Mouse (Mus musculus) neural tube, embryonic 15.5 days (tissue): Measurements from ENCODE around the gene Rpgrip1. TPM values are rescaled to one million over a fixed set of nuclear protein-coding genes. Genes with fewer than 3 reads are reported as not detected.

ENCODE experiments used
- ATAC-seq: fragments of 200-750 bp; cut with Nextera tagmentation; 2 replicates; pipeline ENCODE4 v1.8.0; 2017; ENCODE audit warnings: mild to moderate bottlenecking, moderate TSS enrichment, moderate library complexity; ENCODE audit not compliant: low FRiP score
- H3K27ac ChIP-seq: fragments of 300-500 bp; sonication (generic); replicated peaks from 2 replicates; pipeline ENCODE4 v1.5.1; 2015; ENCODE audit warnings: mild to moderate bottlenecking, inconsistent platforms
- H3K27me3 ChIP-seq: fragments of 300-500 bp; sonication (generic); replicated peaks from 2 replicates; pipeline ENCODE4 v1.6.1; 2015; ENCODE audit warnings: inconsistent platforms
- H3K36me3 ChIP-seq: fragments of 300-500 bp; sonication (generic); 2 replicates; pipeline ENCODE4 v1.6.1; 2015; ENCODE audit warnings: inconsistent platforms
- H3K4me1 ChIP-seq: fragments of 300-500 bp; sonication (generic); 2 replicates; pipeline ENCODE4 v1.6.1; 2015; ENCODE audit warnings: inconsistent platforms
- H3K4me2 ChIP-seq: fragments of 300-500 bp; sonication (generic); 2 replicates; pipeline ENCODE4 v1.6.1; 2015; ENCODE audit warnings: inconsistent platforms, mild to moderate bottlenecking, moderate library complexity
- H3K4me3 ChIP-seq: fragments of 300-500 bp; sonication (generic); replicated peaks from 2 replicates; pipeline ENCODE4 v1.5.1; 2015; ENCODE audit warnings: mild to moderate bottlenecking, inconsistent platforms
- H3K9ac ChIP-seq: fragments of 300-500 bp; sonication (generic); replicated peaks from 2 replicates; pipeline ENCODE4 v1.6.1; 2015; ENCODE audit warnings: mild to moderate bottlenecking, inconsistent platforms
- H3K9me3 ChIP-seq: fragments of 300-500 bp; sonication (generic); replicated peaks from 2 replicates; pipeline ENCODE4 v1.6.1; 2016; ENCODE audit warnings: inconsistent platforms
- WGBS: fragments of 180-500 bp; shearing (Covaris S2); methylation state at CpG from one replicate; pipeline ENCODE4 v1.1.7; 2015; ENCODE audit warnings: mixed read lengths; 5-methylcytosine and 5-hydroxymethylcytosine counted together
- polyA plus RNA-seq: library from polyadenylated mRNA; unstranded; fragments of >200 nt; fragmentation: Nextera tagmentation; extraction: Ambion mirVana; gene quantifications from 2 replicates; pipeline ENCODE4 v1.2.1, GENCODE M21; 2015

The Rpgrip1 gene
- polyA plus RNA-seq, 1 experiment from 2014 or later: 42.6 TPM

DNA sequence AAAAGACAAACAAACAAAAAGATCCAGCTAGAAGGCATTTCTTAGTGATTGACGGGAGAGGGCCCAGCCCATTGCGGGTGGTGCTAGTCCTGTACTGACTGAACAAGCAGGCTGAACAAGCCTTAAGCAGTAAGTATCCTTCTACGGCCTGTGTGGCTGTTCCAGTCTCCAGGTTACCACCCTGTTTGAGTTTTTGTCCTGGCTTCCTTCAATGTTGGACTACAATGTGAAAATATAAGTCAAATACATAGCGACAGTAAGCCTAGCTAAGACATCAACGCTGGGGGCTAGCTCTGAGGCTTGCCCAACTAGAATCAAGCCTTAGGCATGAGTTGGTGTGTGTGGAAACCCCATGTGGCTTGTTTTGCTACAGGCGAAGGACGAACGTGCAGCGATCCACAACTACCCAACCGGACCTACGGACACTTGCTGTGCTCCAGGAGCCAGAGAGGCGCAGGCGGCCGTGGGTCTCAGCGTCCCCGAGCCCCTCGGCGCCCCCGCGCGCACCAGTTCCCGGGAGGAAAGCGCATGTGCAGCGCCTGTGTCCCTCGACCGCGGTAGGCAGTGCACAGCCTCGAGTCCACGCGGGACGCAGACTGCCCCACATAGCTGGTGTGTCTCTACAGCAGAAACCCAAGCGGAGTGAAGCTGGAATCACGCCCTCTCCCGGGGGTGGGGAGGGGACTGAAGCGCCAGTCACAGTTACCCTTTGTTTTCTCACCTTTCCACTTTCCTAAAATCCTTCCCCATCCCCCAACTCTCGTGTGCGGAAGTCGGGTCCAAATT lies 8.5 kb downstream of the Rpgrip1 start:
- peak overlapping the region; percentile 83 for H3K27ac ChIP-seq
- H3K4me3 ChIP-seq: peak overlapping the region; percentile 53
- H3K9me3 ChIP-seq: no peaks in the 10 kb centered on the region
- peak overlapping the region; percentile 71 for H3K9ac ChIP-seq
- H3K4me1 ChIP-seq: peaks cover 14% of the 10 kb centered on the region
- H3K27me3 ChIP-seq: peaks cover 3% of the 10 kb centered on the region; the same call in 1 of the 2 replicates
- ATAC-seq: peak; percentile 88
- under 1% methylated on average over 38 of the region's 38 CpGs for WGBS
- no peaks in the 10 kb centered on the region for H3K36me3 ChIP-seq
- peak overlapping the region; percentile 86 for H3K4me2 ChIP-seq

DNA sequence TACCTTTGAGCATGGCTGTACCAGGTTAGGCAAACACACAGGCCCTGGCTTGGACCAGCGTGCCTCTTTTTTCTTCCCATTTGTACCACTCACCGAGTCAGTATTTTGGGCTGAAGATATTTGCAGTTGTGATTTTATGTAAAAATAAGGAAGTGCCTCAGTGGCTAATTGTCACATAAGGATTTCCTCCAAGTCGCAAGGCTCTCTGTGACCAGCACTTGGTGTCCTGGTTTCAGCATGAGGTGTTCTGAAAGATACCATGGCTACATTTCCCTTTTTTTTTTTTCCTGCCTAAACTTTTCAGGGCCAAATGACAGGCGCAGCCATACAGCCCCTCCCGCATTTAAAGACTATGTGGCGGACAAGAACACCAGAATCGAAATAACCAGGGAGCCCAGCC lies 9.7 kb downstream of the Rpgrip1 start:
- Histone ChIP-seq H3K36me3 (no peaks in the 10 kb centered on the region), H3K4me3 (peak overlapping the region; percentile 53), H3K4me1 (peaks cover 14% of the 10 kb centered on the region), H3K9ac (peak overlapping the region; percentile 71; the same call in 1 of the 2 replicates), H3K4me2 (peak overlapping the region; percentile 86), H3K9me3 (no peaks in the 10 kb centered on the region), H3K27me3 (peaks cover 3% of the 10 kb centered on the region; the same call in 1 of the 2 replicates), H3K27ac (0 out of 2 replicates have a peak overlapping the region, but pooled peaks have one; percentile 83)
- WGBS: 66% methylated on average over 7 of the region's 7 CpGs
- ATAC-seq: no peak

DNA sequence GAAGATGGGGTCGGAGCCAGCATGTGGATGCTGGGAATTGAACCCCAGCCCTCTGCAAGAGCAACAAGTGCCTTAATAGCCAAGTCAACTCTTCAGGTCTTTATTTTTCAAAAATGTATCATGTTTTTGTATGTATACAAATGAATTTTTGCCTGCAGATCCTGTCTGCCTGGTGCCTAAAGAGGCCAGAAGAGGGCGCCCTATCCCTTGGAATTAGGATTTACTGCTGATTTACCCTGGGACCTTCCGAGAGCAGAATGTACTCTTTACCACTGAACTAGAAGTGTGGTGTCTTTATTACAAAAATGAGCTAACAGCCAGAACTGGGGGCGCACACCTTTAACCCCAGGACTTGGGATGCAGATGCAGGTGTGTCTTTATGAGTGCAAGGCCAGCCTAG lies 13.4 kb downstream of the Rpgrip1 start:
- Histone ChIP-seq H3K4me2 (no peak overlapping the region), H3K4me3 (no peak overlapping the region), H3K4me1 (peaks cover 8% of the 10 kb centered on the region), H3K9me3 (no peaks in the 10 kb centered on the region), H3K27ac (no peak overlapping the region), H3K27me3 (peaks cover 3% of the 10 kb centered on the region; the same call in 1 of the 2 replicates), H3K36me3 (no peaks in the 10 kb centered on the region), H3K9ac (no peak overlapping the region)
- 25% methylated on average over 4 of the region's 4 CpGs for WGBS
- ATAC-seq: no peak

DNA sequence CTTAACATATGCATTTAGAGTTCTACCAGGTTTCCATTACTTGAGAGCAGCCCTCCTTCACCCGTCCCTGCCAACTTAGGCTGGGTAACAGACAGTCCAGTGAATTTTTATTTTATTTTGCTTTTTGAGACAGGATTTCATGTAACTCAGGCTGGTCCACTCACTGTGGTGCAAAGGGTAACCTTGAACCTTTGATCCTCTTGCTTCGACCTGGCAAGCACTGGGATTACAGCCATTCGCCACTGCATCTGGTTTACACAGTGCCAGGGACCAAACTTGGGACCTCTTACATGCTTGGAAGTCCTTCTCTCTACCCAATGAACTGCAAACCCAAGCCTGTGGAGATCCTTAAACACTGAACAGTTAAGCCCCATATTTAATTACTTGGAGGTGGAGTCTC lies 14.1 kb downstream of the Rpgrip1 start:
- Histone ChIP-seq H3K27me3 (peaks cover 3% of the 10 kb centered on the region; the same call in 1 of the 2 replicates), H3K9me3 (no peaks in the 10 kb centered on the region), H3K36me3 (no peaks in the 10 kb centered on the region), H3K4me3 (no peak overlapping the region), H3K9ac (no peak overlapping the region), H3K4me1 (peaks cover 4% of the 10 kb centered on the region), H3K4me2 (no peak overlapping the region), H3K27ac (no peak overlapping the region)
- ATAC-seq: no peak
- WGBS: 96% methylated on average over 3 of the region's 3 CpGs

DNA sequence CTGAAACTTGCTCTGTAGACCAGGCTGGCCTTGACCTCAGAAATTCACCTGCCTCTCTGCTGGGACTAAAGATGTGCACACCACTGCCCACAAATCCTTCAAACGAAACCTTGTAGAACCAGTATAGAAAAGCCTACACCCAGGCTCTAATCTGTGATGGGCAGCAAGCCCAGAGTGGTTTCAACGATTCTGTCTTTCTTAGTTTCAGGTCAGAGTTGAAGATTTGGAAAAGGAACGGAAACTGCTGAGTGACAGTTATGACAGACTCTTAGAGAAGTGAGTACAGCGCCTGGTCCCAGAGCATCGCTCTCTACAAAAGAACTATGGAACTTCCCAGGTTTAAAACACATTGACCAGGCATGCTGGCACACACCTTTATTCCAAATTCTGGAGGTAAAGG lies 23.1 kb downstream of the Rpgrip1 start:
- H3K4me2 ChIP-seq: no peak overlapping the region
- no peaks in the 10 kb centered on the region for H3K9me3 ChIP-seq
- 88% methylated on average over 5 of the region's 5 CpGs for WGBS
- H3K27ac ChIP-seq: no peak overlapping the region
- no peak for ATAC-seq
- H3K4me1 ChIP-seq: no peaks in the 10 kb centered on the region
- no peaks in the 10 kb centered on the region for H3K36me3 ChIP-seq
- H3K4me3 ChIP-seq: no peak overlapping the region
- no peaks in the 10 kb centered on the region for H3K27me3 ChIP-seq
- no peak overlapping the region for H3K9ac ChIP-seq

DNA sequence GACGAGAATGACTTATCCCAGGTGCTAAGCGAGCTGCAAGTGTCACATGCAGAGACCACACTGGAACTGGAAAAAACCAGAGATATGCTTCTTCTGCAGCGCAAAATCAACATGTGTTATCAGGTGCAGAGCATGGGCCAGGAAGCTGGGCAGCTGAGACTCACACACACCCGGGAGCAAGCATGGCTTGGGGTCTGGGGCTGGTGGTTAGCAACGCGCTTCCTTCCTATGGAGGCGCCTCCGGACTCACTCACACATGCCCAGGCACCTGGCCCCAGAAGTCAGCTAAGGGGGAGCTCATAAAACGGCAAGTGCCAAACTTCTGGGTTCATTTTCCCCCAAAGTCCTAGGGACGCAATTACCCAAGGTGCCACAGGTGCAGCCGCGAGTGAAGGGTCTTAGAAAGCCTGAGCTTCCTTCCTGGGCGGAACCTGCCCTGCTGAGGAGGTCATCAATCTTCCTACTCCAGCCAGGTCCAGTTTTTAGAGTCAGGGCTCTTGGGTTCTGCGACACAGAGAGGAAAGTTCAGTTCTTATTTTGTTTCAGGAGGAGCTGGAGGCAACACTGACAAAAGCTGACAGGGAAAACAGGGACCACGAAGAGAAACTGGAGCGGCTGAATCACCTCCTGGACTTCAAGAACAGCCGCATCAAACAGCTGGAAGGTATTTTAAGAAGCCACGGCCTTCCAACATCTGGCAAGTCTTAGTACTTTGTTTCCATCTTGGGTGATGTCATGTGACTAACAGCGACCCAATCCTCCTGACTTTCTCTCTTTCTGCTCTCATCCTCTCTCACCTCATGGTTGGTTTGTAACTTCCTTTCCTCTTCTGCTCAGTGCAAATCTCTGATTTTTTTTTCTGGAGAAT lies 30.3 kb downstream of the Rpgrip1 start:
- peak overlapping the region; percentile 21; the same call in 1 of the 2 replicates for H3K4me2 ChIP-seq
- H3K9ac ChIP-seq: no peak overlapping the region
- H3K4me1 ChIP-seq: no peaks in the 10 kb centered on the region
- no peaks in the 10 kb centered on the region for H3K36me3 ChIP-seq
- H3K9me3 ChIP-seq: no peaks in the 10 kb centered on the region
- no peaks in the 10 kb centered on the region for H3K27me3 ChIP-seq
- H3K27ac ChIP-seq: no peak overlapping the region
- ATAC-seq: no peak
- H3K4me3 ChIP-seq: no peak overlapping the region
- 56% methylated on average over 19 of the region's 19 CpGs for WGBS

DNA sequence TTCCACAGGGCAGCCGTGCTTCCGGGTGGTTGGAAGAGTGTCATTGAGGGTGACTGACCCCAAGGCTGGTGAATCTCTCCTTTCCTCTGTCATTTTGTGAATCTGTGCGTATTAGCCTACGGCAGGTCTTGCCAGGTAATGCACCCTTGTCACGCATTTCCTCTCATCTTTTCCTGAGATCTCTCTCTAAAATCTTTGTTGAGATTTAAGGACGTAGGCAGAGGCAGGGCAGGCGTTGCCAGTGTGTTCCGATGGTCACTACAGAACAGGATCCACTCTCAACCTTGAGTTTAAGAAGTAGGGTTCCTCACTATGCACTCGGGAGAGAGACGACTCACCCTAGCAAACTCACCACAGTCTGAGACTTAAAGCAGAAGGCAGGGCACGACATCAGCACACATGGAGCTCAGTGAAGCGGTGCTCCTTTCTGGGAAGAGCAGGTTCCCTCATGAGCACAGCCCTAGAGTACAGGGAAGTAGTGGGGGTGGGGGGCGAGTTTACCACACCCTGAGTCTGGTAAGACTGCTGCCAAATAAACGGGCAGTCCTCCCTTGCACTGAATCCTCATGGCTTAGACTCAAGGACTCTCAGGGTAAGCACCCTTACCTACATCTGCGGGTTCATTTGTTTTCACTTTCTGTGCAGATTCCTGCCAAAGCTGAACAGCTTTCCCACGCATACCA lies 31.1 kb downstream of the Rpgrip1 start:
- H3K27me3 ChIP-seq: no peaks in the 10 kb centered on the region
- no peaks in the 10 kb centered on the region for H3K9me3 ChIP-seq
- H3K4me2 ChIP-seq: 0 out of 2 replicates have a peak overlapping the region, but pooled peaks have one; percentile 21
- no peaks in the 10 kb centered on the region for H3K36me3 ChIP-seq
- 78% methylated on average over 16 of the region's 16 CpGs for WGBS
- H3K27ac ChIP-seq: no peak overlapping the region
- no peak for ATAC-seq
- no peaks in the 10 kb centered on the region for H3K4me1 ChIP-seq
- no peak overlapping the region for H3K9ac ChIP-seq
- H3K4me3 ChIP-seq: no peak overlapping the region

DNA sequence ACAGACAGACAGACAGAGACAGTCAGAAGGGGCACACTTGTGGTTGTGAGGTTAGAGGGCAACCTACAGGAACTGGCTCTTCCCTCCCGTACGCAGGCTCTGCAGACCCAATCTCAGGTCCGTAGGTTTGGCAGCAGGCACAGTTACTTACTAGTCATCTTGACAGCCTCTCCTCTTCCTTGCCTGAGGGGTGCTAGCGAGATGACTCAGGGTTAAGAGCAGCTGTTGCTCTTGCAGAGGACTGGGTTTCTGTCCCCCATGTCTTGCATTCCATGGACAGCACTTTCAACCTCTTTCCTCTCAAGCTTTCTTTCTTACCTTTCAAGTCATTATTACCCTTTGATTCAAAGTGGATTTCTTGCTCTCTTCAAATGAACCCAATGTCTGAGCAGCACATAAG lies 33.7 kb downstream of the Rpgrip1 start:
- no peaks in the 10 kb centered on the region for H3K9me3 ChIP-seq
- H3K36me3 ChIP-seq: no peaks in the 10 kb centered on the region
- H3K9ac ChIP-seq: no peak overlapping the region
- ATAC-seq: no peak
- no peak overlapping the region for H3K4me3 ChIP-seq
- 89% methylated on average over 4 of the region's 4 CpGs for WGBS
- no peak overlapping the region for H3K4me2 ChIP-seq
- no peaks in the 10 kb centered on the region for H3K4me1 ChIP-seq
- no peak overlapping the region for H3K27ac ChIP-seq
- no peaks in the 10 kb centered on the region for H3K27me3 ChIP-seq

DNA sequence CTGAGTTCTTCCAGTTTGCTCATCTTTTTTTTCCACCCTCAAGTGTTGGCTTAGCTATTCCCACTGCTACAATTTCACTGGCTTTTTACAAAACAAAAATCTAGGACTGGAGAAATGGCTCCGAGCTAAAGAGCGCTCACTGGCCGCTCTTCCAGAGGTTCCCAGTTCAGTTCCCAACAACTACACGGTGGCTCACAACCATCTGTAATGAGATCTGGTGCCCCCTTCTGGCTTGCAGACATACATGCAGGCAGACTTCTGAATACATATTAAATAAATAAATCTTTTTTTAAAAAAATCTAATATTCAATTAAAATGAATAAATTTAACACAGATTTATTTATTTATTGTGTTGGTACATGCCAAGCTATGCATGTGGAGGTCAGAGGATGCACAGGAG lies 36.0 kb downstream of the Rpgrip1 start:
- no peak for ATAC-seq

DNA sequence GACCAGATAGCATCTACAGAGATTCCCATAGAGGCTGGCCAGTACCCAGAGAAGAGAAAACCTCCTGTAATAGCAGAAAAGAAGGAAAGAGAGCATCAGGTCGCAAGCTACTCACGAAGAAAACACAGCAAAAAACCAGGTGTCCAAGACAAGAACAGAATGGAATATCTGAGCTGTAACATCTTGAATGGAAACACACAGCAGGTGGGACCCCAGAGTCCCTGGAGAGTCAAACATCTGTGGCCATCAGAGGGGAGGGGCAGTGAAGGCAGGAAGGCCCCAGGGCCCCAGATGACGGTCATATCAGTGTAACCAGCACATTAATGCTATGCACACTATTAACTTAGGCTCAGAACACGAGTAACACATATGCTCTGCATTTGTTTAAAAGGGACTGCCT lies 39.4 kb downstream of the Rpgrip1 start:
- no peaks in the 10 kb centered on the region for H3K27me3 ChIP-seq
- no peak for ATAC-seq
- no peaks in the 10 kb centered on the region for H3K9me3 ChIP-seq
- no peaks in the 10 kb centered on the region for H3K36me3 ChIP-seq
- H3K4me1 ChIP-seq: no peaks in the 10 kb centered on the region
- no peak overlapping the region for H3K4me3 ChIP-seq
- no peak overlapping the region for H3K27ac ChIP-seq
- WGBS: 65% methylated on average over 4 of the region's 4 CpGs
- H3K4me2 ChIP-seq: no peak overlapping the region
- H3K9ac ChIP-seq: no peak overlapping the region

More for the DNA sequence above, 36.0 kb downstream of the Rpgrip1 start:
- no peak overlapping the region for H3K4me2 ChIP-seq
- H3K4me1 ChIP-seq: no peaks in the 10 kb centered on the region
- no peaks in the 10 kb centered on the region for H3K36me3 ChIP-seq
- no peak overlapping the region for H3K4me3 ChIP-seq
- no peaks in the 10 kb centered on the region for H3K27me3 ChIP-seq
- no peak overlapping the region for H3K27ac ChIP-seq
- H3K9me3 ChIP-seq: no peaks in the 10 kb centered on the region
- no peak overlapping the region for H3K9ac ChIP-seq
- 65% methylated on average over 4 of the region's 4 CpGs for WGBS

DNA sequence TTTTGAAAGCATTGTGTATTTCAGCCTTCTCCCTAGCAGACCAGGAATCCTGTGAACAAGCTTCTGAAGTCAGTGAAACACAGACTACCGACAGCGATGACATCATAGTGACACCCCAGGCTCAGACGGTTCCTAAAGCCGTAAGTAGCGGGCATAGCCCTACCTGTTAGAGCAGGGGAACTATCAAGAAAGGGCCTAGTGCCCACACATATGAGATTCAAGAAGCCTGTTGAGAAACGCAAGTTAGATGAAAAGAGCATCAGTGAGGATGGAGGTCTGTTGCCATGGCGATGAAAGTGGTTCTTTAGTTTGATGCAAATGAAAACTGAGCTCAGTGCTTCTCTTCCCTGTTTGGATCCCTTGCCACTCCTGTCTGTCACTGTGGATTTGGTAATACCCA lies 41.7 kb downstream of the Rpgrip1 start:
- WGBS: 33% methylated on average over 7 of the region's 7 CpGs
- H3K9me3 ChIP-seq: no peaks in the 10 kb centered on the region
- H3K27ac ChIP-seq: no peak overlapping the region
- H3K36me3 ChIP-seq: no peaks in the 10 kb centered on the region
- peak overlapping the region; percentile 22; the same call in 1 of the 2 replicates for H3K4me2 ChIP-seq
- H3K9ac ChIP-seq: no peak overlapping the region
- ATAC-seq: peak; percentile 31; the same call in 1 of the 2 replicates
- H3K27me3 ChIP-seq: no peaks in the 10 kb centered on the region
- no peaks in the 10 kb centered on the region for H3K4me1 ChIP-seq
- H3K4me3 ChIP-seq: no peak overlapping the region
